Mouse (Mus musculus) cerebellum, adult 9-11 months (tissue): ENCODE measurements around the gene Rsad2.
"Not testable (repeated sequence)": the region's sequence is repeated elsewhere in the genome, so short reads cannot be mapped to it uniquely, and the experiment has no call there.

Experiments
- DNase-seq: peaks from one replicate; pipeline ENCODE4 v3.0.0; 2022

The Rsad2 gene

DNA sequence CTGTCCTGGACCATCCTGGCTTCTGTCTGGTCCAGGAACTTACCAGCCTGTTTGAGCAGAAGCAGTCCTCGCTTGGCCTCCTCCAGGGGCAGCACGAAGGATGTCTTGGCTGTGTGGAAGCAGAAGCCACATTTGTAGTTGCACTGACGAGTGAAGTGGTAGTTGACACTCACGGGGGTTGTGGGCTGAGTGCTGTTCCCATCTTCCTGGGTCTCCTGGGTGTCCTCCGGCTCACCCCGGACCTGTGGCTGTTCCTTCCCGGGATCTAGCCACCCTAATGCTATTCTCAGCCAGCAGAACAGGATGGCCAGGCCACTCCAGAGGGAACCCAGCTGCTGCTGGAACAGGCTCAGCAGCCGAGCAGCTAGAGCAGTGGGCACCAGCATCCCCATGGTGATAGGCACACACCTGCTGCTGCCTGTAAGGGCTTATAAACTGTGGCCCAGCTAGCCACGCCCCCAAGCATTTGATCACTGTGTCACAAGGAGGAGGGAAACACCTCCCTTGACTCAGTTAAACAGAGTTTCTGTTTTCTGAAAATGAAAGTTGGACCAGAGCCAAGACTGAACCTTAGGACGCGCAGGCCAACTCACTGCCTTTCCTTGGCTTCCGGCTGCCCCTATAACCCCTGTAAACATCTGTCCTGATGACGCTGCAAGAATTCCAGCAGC is at the start of gene Rsad2:
TSS of gene Rsad2 (minus strand) at position 425 of the 671 bp plus-strand sequence.
- DNase-seq = no peak

DNA sequence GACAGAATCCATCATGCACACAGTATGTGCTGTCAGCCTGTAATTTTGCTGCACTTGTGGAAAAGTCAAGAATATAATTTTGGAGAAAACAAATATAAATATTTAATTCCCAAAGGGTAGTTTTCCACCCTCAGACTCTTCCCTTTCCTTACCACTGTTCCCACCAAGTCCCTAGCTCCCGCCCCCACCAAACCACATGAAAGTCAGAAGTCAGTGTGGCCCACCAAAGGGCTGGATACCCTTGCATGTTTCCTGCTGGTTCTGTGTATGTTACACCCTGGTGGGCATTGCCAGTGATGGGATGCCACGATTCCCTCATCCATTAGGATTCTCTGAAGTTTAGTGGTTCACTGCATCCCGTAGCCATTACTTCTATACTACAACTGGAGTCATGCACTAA is 44.8 kb upstream of the Rsad2 start:
- no peak for DNase-seq

DNA sequence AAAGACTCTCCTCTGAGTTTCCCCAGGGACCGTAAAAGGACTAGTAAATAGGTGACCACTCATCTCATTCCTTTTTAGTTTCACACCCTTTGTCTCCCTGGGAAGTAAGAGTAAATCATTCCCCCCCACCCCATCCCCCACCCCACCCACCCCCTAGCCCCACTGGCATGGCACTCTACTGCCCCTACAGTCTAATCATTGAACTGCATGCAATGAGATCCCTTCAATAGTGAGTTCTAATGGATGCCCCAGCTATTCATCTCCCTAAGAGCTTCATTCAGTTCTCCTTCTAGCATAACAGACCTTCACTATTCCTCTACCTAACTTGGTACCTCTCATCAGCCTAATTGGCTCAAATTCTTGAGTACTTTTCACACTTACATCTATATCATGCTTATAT is 33.7 kb upstream of the Rsad2 start:
- no peak for DNase-seq

DNA sequence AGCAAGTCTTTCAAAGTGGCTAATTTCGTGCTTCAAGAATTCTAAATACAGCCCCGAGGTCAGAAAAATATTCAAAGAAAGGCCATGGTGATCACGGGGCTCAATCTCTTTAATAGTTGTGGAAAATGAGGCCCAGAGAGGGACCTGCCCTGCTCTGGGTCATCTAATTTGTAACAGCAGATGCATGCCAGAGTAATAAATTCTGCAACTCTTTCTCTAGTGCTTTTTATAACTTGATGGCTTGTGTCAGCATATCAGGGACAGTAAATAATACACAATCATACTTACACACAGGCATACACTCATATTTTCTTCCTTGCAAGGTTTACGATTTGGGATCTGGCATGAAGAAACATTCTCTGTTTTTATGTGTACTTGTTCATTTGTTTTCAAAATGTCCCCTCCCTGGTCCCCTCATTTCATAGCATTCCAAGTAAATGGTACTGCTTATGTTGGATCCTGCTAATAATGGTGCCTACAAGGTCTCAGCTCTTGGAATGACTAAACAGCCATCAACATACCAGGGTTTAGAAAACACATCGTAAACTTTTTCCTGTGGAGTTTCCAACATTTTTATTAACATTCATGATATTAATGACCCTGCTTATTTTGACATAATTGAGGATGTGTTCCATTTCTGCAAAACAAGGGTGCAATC is 32.5 kb upstream of the Rsad2 start:
- DNase-seq = no peak

DNA sequence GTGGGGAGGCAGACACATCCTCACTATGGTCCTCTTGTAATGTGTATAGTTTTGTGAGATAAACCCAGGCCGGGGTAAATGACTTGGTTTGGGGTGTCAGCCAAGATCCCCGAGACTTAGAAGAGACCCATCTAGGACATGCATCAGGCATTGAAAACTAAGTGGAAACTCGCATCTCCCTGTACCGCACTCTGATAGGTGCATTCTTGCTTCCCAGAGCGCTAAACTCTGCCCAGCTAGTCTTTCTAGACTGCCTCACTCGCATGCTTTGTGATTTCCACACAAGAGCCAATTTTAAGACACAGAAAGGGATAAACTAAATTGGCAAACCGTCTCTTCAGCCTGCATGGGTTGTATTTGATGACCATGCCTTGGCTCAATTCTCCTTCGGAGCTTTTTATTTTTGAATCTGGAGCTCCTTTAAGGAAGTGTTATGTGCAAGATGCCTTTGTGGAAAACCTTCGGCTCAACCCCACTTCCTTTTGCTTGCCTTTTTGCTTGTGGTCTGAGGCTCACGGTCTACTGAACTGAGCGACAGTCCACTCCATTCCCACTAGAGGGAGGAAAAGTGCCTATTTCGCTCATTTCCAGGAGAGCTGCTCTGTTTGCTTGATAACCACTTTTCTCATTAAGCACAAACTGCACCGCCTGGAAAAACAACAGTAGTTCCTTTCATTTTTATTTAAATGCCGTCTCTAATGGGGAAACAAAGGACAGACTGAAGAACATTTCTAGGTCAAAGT is 31.8 kb upstream of the Rsad2 start:
- no peak for DNase-seq

DNA sequence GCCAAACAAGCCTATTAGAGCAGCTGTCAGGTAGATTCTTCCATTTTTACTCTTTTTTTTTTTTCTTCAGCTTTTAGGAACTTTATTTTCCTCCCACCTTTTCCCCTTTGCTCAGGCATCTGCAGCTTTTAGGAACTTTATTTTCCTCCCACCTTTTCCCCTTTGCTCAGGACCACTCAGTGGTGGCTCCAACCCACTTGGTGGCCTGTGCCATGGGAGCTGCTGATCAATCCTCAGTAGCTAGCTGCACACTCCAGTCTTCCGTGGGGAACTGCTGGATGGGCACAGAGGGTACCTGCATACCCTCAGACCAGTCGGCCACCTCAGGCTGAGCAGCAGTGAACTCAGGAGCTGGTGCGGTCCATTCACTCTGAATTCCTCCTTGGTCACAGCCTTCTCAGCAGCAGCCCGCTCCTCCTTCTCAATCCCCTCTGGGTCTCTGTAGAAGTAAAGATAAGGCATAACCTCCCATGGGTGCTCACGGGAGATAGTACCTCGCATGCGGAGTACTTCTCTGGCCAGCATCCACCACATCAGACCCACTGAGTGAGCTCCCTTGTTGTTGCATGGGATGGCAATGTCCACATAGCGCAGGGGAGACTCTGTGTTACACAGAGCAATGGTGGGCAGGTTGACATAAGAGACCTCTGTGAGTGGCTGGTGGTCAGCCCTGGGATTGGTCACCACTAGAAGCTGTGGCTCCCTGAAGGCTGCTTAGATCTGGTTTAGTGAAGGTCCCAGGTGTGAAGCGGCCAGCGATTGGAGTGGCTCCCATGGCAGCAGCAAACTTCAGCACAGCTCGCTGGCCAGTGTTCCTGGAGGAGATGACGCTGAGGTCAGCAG is 29.7 kb upstream of the Rsad2 start:
- DNase-seq = not testable (repeated sequence)

DNA sequence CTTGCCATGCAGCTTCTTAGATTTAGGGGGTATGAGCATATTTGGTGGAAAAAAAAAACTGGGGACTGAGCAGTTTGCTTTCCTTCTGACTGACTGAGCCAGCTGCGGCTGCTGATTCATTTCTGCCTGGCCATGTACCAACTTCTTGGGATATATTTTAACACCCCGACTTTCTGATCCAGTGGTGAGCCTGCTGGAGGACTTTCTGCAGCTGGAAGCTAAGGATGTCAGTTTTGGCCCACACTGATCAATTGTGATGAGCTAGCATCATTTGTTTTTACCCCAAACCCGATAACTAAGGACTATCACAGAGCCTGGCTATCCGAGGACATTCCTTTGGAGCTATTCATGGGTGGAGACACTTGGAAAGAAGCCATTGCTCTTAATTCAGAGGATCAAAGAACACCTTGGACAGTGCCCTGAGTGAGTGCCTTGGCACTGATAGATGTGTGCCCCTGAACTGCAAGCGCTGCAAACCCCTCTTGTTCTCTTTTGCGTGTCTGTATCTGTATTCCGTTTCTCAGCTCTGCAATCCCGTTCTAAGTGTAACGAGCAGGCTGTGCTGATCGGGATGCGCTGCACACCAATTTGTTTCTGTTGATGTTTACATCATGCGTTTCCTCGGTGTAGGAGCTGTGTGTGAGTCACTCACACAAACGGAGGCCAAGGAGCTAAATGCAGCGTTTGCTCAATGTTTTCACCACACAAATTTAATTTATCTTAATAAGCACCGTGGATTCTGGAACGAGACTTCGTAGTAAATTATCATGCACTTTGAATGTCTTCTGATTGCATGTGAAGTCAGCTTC is 22.1 kb upstream of the Rsad2 start:
- DNase-seq = no peak

DNA sequence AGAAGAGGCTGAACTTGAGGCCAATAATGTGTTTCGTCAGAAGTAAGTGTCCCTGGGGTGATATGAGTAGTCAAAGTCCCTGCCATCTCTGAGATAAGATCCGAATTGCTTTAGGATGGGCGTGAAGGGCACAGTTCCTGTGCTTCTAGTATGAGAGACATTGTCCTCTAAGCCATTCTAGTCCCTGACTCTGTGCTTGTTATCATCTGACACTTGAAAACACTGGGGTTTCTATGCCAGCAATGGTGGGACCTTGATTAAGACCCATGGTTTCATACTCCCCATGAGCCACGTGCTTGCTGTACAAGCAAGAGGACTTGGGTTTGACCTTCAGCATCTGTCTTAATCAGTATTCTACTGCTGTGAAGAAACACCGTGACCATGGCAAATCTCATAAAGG is 20.9 kb upstream of the Rsad2 start:
- no peak for DNase-seq

DNA sequence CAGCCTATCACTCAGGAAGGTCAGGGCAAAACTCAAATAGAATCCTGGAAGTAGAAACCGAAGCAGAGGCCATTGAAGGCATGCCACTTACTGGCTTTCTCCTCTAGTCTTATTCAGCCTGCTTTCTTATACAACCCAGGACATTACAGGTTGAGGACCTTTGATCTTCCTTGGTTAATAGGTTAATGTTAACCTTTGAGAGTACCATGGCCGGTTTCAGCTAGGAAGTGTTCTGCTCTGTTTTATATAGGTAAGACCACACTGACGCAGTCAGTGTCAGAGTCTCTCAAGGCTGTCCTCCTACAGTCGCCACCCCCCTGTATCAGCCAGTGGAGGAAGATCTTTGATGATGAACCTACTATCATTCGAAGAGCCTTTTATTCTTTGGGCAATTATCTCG is 17.5 kb upstream of the Rsad2 start:
- no peak for DNase-seq

DNA sequence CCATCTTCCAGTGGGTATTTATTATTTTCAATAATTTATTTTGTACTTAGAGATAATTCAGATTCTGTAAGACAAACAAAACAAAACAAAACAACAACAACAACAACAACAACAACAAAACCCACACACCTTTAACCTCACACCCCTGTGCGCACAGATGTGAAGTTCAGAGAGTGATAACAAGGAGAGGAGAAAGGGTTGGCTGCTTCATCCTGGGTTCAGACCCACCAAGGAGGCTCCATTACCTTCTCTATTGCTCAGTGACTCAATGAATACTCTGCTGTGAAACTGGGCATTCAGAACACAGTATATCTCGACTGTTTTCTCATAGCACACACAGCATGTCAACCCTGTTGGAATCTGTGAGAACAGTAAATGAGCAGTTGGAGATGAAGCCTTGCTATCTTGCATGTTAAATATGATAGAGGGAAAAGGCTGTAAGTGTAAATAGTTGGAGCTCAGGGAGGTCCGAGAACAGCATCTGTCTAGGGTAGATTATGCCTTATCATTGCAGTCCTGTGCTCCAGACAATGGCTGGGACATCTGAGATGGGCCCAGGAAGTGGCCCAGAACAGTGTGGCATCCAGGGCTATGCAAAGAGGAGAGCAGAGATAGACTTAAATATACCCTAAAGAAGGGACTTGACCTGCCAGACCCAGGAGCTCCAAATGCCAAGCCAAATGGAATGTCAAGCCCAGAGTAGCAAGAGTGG is 16.7 kb upstream of the Rsad2 start:
- DNase-seq = no peak

DNA sequence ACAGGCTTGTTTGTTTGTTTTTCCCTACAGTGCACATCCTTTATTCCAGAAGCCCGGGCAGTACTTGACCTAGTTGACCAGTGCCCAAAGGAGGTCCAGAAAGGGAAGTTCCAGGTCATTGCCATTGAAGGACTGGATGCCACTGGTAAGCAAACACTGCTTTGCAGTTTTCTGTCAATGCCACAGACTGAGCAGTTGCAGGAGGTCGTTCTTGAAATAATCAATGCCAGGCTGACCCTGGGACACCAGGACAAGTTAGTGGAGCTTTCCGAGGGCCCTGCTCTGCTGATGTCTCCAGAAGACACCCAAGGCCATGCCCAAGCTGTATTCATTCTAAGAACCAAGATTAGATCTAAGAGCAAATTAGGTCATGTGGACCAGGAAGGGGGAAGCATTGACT is 15.1 kb upstream of the Rsad2 start:
- no peak for DNase-seq

DNA sequence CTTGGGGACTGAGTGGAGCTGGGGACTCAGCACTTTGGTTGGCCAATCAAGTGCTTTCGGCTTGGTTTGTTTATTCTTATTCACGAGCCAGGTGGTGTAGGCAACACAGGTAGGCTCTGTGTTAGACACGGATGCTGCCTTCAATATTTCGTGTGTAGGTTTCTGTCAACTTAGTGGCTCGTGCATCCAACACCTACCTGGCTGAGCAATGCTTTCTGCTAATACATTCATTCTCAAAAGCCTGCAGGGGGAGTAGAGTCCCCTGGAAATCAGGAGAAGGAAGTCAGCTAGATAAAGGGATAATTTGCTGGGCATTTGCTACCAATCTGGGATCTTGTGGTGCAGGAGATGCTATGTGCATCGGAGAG is 13.8 kb upstream of the Rsad2 start:
- DNase-seq = no peak

DNA sequence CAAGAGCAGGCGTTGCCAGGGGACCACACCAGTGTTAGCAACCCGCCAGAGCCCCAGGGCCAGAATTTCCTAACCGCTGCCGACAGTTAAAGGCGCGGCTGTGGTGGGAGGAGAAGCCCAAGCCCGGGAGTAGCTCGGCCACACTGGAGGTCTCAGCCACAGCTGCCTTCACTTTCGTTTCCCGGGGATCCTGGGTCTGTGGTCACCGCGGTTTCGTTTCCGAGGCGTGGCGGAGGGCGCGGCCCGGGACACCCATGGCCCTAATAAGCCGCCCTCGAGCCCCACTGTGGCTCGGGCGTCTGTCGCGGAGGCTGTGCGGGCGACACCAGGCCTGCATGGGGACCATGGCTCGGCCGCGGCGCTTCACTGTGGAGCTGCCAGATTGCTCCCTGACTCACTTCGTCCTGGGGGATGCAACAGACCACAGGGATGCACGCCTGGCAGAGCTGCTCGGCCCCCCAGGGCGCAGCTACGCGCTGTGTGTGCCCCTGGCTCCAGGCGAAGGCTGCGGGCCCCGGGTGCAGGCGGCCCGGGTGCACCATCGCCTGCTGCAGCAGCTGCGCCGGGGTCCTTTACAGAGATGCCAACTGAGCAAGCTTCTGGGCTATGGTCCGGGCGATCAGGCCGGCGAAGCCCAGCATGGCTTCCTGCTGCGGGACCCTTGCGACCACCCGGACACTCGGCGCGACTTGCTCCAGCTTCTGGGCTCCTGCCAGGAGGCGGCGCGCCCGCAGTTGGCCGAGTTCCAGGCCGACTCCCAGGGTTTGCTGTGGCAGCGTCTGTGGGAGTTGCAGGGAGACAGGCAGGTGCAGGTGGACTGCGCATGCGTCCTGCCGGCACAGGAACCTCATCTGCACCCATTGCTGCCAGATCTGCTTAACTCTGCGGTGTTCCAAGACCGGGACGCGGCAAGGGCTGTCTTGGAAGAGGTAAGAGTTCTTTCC is 13.1 kb upstream of the Rsad2 start, which contains the start of gene Cmpk2:
TSS of gene Cmpk2 (plus strand) at position 107 of the 944 bp plus-strand sequence.
- peak; percentile 91 for DNase-seq

DNA sequence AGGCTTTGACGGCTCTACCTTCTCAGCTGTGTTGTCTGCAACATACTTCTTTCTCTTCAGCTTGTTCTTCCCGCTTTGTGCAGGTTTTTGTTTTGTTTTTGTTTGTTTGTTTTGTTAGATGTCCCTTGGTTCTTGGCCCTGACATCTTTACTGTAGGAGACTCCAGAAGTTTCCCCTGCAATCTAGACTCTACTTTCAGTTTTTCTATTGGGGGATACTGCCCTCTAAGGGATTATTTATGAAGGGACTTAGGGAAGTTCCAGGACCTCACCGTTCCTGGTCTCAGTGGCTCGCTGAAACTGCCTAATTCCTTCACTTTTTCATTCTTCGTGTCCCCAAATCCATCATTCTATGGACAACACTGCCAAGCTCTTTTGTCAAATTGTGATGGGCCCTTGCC is 9.3 kb upstream of the Rsad2 start:
- no peak for DNase-seq

DNA sequence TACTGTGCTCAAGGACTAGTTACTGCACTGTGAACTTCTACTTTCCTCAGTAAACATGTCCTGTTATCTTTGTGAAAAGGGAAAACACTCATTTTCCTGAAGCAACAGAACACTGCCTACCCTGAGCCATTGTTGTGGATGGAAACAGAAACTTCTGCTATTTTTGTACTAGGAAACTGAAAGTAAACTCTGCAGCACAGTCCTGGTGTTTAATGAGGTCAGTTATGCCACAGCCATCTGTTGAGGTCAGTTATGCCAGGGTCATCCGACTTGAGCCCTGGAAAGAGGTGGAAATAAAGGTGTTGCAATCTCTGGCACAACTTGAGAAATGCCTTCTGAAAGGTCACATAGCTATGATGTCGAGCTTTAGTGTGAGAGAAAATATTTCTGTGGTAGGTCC is 3.8 kb upstream of the Rsad2 start:
- no peak for DNase-seq

DNA sequence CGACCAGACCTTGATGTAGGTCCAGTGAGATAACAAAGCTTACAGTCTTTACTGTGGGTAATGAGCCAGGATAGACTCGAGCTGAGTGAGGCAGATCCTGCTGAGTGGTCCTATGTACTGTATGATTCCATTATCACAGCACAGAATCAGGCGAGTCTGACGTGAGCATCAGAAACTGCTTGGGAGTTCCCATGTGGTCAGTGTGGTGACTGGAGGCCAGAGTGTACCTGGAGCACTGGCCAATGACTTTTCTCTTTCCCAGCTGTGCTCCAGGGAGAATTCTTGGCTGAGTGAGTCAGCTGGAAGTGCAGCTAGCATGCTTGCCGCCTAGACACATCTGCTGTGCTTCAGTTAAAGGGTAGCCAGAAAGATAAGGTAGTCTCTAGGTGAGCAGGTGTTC is 1.6 kb downstream of the Rsad2 start:
- no peak for DNase-seq

DNA sequence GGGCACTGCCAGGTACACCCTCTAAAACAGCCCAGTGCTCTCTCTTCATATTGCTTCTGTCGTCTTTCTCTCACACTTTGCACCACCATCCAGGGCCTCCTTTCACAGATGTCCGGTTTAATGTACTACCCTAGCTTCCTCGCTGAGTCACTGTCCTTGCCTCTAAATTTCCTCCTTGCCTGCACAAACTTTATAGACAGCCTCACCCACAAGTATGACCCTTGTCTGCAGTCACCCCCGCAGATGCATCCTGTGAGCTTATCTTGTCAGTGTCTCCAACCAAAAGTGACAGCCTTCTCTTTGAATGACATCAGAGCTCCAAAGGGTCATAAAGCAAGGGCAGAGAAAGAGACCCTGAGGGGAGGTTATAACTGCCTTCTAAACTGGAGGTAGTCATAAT is 3.3 kb downstream of the Rsad2 start:
- DNase-seq = no peak

DNA sequence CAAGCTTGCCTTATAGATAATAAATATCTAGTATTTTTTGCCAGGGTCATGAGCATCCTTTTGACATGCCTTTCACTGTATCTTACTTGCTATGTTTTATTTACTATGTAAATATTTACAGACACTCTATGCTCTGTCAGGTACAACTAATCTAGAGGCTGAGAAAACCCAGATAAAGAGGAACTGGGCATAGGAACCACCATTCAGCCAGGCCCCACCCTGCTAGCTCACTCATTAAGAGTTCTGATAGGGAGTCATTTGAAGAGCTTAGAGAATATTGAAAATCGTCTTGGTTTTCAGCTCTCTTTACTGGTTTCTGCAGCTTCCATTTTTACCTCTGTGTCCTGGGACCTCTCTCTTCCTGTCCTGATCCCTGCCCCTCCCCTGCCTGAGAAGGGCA is 5.1 kb downstream of the Rsad2 start:
- no peak for DNase-seq

DNA sequence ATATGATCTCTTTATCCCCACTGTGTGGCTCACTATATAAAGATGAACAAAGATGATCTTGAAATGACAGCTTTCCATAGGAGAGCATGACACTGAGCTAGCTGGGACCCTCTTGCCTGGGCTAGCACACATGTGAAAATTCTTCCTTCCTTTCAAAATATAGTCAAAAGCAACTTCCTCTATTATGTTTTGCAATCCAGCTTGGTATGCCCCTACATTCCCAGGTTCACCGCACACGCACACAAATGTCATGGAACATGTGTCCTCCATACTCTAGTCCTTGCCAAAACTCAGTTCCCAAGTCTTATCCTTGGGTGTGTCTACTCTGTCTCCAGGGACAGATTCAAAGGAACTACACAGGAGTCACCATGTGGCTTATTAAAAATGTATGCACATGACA is 6.8 kb downstream of the Rsad2 start:
- DNase-seq = no peak

DNA sequence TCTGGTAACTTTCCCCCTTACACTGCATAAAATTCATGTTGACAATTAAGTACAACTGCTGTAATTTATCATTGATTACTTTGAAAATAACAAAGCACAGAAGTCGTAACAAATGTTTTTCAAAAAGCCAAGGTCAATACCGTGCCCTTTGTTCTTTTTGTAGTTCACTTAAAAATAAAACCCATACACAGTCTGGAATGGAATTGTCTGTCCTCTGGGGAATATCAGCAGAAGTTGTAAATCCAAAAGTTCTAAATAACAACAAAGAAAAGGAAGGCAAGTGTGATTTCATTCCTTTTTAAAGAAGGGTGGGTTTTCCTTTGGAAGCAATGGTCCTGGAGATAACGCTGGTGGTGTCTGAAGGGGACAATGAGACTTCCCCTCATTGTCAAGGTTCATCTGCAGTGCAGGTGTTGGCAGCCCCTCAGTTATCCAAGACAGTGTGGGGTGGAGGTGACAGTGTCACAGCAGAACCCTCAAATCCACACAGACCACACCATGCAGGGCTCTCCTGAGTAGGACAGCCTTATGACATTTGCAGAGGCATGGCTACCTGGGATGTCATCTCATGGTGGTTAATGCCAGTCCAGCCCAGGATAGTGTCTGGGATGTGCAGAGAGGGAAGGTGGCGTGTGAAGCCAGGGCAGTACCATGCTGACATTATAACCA is 9.7 kb downstream of the Rsad2 start:
- DNase-seq = no peak
